Mouse (Mus musculus) ovary, postnatal 10 days (tissue): ENCODE measurements at regions not wholly inside any gene's neighbourhood (a gene's known extent, or its start where the extent isn't known, plus 50 kb on each side); places are given as distances from the start of the nearest gene placed in this dataset.

Experiments used
- DNase-seq: peaks from one replicate; pipeline ENCODE4 v3.0.0; 2022; ENCODE audit warnings: low spot score

GRCm38 (mm10) chr9:63043304-63043703 lies 55.6 kb upstream of the Pias1 start:
- DNase-seq = no peak

- DNase-seq = no peak
Observed at GRCm38 (mm10) chr9:63038031-63038430, 50.3 kb upstream of the Pias1 start.
